Mouse (Mus musculus) left cerebral cortex, postnatal 10 days (tissue): ENCODE results near the gene Serpinb12. TPM values are rescaled to one million over a fixed set of nuclear protein-coding genes. Genes with fewer than 3 reads are reported as not detected.
A peak's percentile ranks its signal among the peaks of the same experiment; 100 is the strongest.
"Not testable (repeated sequence)": the region's sequence is repeated elsewhere in the genome, so short reads cannot be mapped to it uniquely, and the experiment has no call there.

Source experiments
- DNase-seq, 2 experiments: peaks; one replicate each; pipeline ENCODE4 v3.0.0; 2021 to 2022; ENCODE audit warnings: low spot score in 2 of 2, mixed read lengths in 1 of 2; ENCODE audit errors: extremely low spot score in 1 of 2
- intact Hi-C: fragments of 180-260 bp; cut with DNase I; formaldehyde crosslinking; loops from one replicate; pipeline ENCODE4 v1.15.1; 2025
- total RNA-seq, 2 experiments: library from RNA; stranded (reverse); gene quantifications; 2 replicates each; pipeline ENCODE4 v1.2.3; 2021

Serpinb12 gene
- not detected for total RNA-seq

DNA sequence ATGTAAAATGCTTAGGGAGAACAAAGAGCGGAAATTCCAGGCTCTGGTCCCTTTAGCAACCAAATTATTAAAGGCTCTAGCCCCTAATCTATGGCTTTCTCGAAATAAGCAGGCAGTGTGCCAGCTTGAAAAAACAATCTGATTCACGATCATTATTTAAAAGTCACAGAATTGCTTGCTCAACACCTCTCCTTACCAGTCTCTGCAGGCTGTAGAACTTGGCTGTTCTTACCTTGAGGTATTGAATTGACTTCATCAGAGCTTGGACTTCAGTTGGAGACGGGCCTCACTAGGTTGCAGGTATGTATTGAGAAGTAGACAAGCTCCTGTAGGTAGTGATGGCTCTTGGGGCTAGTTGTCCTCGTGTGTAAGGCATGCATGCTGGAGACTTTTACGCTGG is at the start of gene Serpinb12:
Serpinb12 (plus strand) TSS at position 185 of the 400 bp plus-strand sequence.
- no peak for DNase-seq
- intact Hi-C loops: no loop called here

DNA sequence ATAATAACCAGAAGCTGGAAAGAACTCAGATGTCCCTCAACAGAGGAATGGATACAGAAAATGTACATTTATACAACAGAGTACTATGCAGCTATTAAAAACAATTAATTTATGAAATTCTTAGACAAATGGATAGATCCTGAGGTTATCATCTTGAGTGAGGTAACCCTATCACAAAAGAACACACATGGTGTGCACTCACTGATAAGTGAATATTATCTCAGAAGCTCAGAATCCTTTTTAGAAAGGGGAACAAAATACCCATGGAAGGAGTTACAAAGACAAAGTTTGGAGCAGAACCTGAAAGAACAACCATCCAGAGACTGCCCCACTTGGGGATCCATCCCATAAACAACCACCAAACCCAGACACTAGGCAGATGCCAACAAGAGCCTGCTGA is 39.1 kb upstream of the Serpinb12 start:
- DNase-seq, intact Hi-C loops: not testable (repeated sequence)

DNA sequence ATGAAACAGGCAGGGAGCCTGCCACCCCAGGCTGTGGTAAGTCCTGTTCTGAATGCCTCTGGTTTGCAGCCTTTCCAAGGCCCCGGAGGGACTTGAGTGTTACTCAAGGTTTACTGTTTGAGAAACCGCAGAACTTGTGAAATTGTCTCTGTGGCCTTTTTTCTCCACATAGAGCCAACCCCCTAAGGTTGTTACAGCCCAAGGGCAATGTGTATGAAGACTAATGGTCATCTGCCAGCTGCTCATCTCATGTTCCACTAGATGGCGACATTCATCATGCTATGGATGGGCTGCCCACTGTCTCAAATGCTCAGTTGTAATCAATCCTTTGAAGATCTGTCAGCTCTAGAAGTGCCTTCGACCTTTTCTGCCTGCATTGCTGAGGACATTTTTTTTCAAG is 32.8 kb upstream of the Serpinb12 start:
- peak in 1 of 2 experiments; percentile 15 for DNase-seq
- intact Hi-C loops: no loop called here

GRCm38 (mm10) chr1:106931954-106932353 is 2.3 kb upstream of the Serpinb12 start:
- DNase-seq: peak in 1 of 2 experiments; percentile 1
- intact Hi-C loops: no loop called here

DNA sequence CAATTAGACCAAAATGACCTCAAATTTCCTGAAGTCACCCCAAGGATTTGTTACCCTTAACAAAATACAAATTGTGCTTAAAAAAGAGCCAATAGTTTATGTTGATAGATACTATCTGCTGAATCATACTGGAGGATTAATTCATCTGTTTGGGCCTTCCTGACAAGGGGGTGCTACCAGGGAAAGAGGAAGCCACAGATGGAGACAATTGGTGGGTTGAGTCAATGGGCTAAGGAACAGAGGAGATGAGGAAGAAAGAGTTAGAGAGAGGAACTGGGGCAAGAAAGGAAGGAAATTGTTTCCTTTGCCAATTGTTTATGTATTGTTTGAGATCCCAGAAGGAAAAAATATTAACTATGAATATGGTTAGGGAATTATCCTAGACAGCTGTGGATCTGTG is 591 bp upstream of the Serpinb12 start:
- DNase-seq: no peak
- intact Hi-C loops: no loop called here

- DNase-seq: no peak
- intact Hi-C loops: no loop called here
Measured at GRCm38 (mm10) chr1:106947217-106947616, 13.0 kb downstream of the Serpinb12 start.

DNA sequence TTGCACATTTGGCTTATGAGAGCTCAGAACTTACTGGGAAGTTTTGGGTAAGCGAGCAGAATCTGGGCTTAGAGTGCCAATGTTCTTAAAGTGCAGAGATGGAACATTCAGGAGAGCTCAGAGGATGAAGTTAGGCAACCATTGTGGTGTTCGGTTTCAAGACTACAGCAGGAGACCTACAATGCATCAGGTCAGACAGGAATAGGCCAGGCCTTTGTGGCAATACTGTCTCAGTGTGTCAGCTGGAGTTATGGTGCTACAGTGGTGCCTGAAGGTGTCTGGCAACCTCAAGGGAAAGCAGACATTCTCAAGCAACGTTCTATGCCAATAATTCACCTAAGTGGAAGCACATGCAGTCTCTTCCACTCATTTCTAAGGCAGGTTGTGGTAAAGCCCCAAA is 25.7 kb downstream of the Serpinb12 start:
- intact Hi-C loops: no loop called here
- no peak for DNase-seq

- intact Hi-C loops: no loop called here
- DNase-seq: peak in 1 of 2 experiments; percentile 22
Measured at GRCm38 (mm10) chr1:106961023-106961422, 26.8 kb downstream of the Serpinb12 start.

GRCm38 (mm10) chr1:106980684-106981083 is 46.4 kb downstream of the Serpinb12 start, which contains the start of gene Serpinb13:
TSS of gene Serpinb13 (plus strand) at chr1:106980984.
- no peak for DNase-seq
- intact Hi-C loops: no loop called here

- intact Hi-C loops: no loop called here
- DNase-seq: no peak
Measured at GRCm38 (mm10) chr1:106983092-106983491, 48.8 kb downstream of the Serpinb12 start.

DNA sequence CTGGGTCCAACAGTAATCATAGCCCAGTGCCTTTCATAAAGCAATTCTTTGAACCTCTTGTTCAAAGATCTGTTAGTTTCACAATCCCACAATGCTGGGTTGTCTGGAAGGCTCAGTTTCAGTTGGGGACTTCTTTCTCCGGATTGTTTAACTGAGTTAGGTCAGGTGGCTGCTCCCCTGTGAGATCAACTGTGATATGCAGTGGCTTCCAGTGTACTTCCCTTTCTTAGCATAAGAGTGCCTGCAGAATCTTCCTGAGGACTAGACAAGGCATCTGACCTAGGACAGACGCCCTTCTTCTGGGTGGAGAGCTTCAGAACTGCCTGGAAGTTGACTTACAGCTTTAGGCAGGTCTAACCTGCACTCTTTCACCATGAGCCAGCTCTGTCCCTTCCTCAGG is 49.6 kb downstream of the Serpinb12 start:
- DNase-seq: no peak
- intact Hi-C loops: no loop called here

DNA sequence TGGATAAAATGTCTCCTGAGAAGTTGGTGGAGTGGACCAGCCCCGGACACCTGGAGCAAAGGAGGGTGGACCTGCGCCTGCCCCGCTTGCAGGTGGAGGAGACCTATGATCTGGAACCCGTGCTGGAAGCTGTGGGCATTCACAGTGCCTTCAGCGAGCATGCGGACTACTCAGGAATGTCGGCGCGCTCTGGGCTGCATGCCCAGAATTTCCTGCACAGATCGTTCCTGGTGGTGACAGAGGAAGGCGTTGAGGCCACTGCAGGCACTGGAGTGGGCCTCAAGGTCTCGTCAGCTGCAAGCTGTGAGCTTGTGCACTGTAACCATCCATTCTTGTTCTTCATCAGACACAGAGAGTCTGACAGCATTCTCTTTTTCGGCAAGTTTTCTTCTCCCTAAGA is 66.2 kb downstream of the Serpinb12 start:
- DNase-seq: no peak
- intact Hi-C loops: no loop called here

DNA sequence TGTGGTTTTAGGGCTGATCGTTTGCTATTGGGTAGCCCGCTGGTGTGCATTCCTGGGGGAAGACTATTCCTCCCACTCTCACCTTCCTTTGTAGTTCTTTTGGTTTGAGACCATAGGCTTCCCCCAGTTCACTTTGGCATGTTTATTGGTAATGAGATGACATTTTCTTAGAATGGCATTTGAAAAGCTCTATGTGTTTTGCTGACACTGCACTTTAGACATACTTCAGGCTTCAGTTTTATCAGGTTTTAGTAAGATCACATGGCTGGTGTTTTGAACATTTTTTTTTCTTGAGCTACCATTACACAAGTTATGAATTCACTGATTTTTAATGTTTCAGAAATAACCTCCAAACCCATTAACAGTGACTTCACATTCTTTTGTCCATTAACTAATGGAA is 67.5 kb downstream of the Serpinb12 start:
- DNase-seq: no peak
- intact Hi-C loops: no loop called here

- no peak for DNase-seq
- intact Hi-C loops: no loop called here
Measured at GRCm38 (mm10) chr1:107006316-107006715, 72.1 kb downstream of the Serpinb12 start.

Other genes with a start within 250 kb of the Serpinb12 start
- 10 to 100 TPM in 1 of 2 experiments, 1 to 10 TPM in 1; 9.6 to 10.9 TPM for gene Bcl2, start 220.2 kb upstream of the Serpinb12 start, total RNA-seq
- gene Kdsr, start 174.7 kb upstream of the Serpinb12 start, total RNA-seq: 10 to 100 TPM; 23.2 to 27.0 TPM
- gene Vps4b, start 137.7 kb upstream of the Serpinb12 start, total RNA-seq: 10 to 100 TPM; 43.2 to 44.6 TPM
- not detected for gene Serpinb5, start 73.3 kb upstream of the Serpinb12 start, total RNA-seq
- not detected for gene Serpinb13, start 46.5 kb downstream of the Serpinb12 start, total RNA-seq
- not detected for gene Serpinb3a, start 117.9 kb downstream of the Serpinb12 start, total RNA-seq
- not detected for gene Serpinb3d, start 149.1 kb downstream of the Serpinb12 start, total RNA-seq